Mouse (Mus musculus) lung, adult 2 months (tissue): Measurements from ENCODE around the gene Acp4. TPM values are rescaled to one million over a fixed set of nuclear protein-coding genes. Genes with fewer than 3 reads are reported as not detected.
"Not testable (repeated sequence)": the region's sequence is repeated elsewhere in the genome, so short reads cannot be mapped to it uniquely, and the experiment has no call there.

Experiments used
- DNase-seq: peaks from one replicate; pipeline ENCODE4 v3.0.0; 2022
- H3K4me1 ChIP-seq: fragments of 200-500 bp; 2 replicates; pipeline ENCODE4 v1.6.1; 2011; ENCODE audit warnings: low read length; ENCODE audit not compliant: control insufficient read depth, insufficient read depth
- H3K4me3 ChIP-seq: fragments of 200-500 bp; replicated peaks from 2 replicates; pipeline ENCODE3; 2011; ENCODE audit warnings: low read depth, mild to moderate bottlenecking, control low read depth, low read length; ENCODE audit errors: extremely low read depth
- CTCF ChIP-seq: fragments of 200-500 bp; IDR thresholded peaks from 2 replicates; pipeline ENCODE4 v1.5.1; 2011; ENCODE audit warnings: mild to moderate bottlenecking, low read length, control low read depth; ENCODE audit not compliant: insufficient read depth
- POLR2A ChIP-seq: fragments of 200-500 bp; IDR thresholded peaks from 2 replicates; pipeline ENCODE4 v1.6.1; 2011; ENCODE audit warnings: low read depth, mild to moderate bottlenecking, control low read depth, low read length, borderline replicate concordance; ENCODE audit errors: extremely low read depth
- WGBS: fragments of 180-500 bp; shearing (Covaris S2); methylation state at CpG from one replicate; pipeline ENCODE4 v1.1.7; 2018; 5-methylcytosine and 5-hydroxymethylcytosine counted together
- polyA plus RNA-seq: library from polyadenylated mRNA; depleted of rRNA; stranded (reverse); fragments of >200 nt; gene quantifications from 2 replicates; pipeline ENCODE4 v1.2.3, GENCODE M21; 2012

Gene Acp4
- polyA plus RNA-seq, 1 experiment = not detected

GRCm38 (mm10) chr7:44269397-44269796 lies 12.2 kb upstream of the Acp4 start:
- H3K4me3 ChIP-seq = no peak overlapping the region
- 71% methylated on average over 2 of the region's 2 CpGs for WGBS
- no peaks in the 10 kb centered on the region for H3K4me1 ChIP-seq
- no peak for DNase-seq
- no peak for TF ChIP-seq POLR2A
- TF ChIP-seq CTCF = no peak

GRCm38 (mm10) chr7:44268117-44268516 lies 10.9 kb upstream of the Acp4 start:
- DNase-seq = no peak
- Histone ChIP-seq H3K4me3 (no peak overlapping the region), H3K4me1 (no peaks in the 10 kb centered on the region)
- no peak for TF ChIP-seq POLR2A
- WGBS = 71% methylated on average over 11 of the region's 11 CpGs

GRCm38 (mm10) chr7:44262791-44263643 lies 5.8 kb upstream of the Acp4 start:
- 4% methylated on average over 34 of the region's 34 CpGs for WGBS
- H3K4me1 ChIP-seq = no peaks in the 10 kb centered on the region
- peak; percentile 97 for DNase-seq
- TF ChIP-seq CTCF = peak; percentile 97
- no peak for TF ChIP-seq POLR2A
- no peak overlapping the region for H3K4me3 ChIP-seq

GRCm38 (mm10) chr7:44261147-44261546 lies 4.0 kb upstream of the Acp4 start, which contains the start of gene Gm15517:
Gene Gm15517, plus strand, starts transcription at chr7:44261447.
- no peak for DNase-seq
- no peak within 1 kb of the TSS for H3K4me3 ChIP-seq
- WGBS = 59% methylated on average over 5 of the region's 5 CpGs
- TF ChIP-seq POLR2A (no peak), CTCF (no peak)
- H3K4me1 ChIP-seq = no peaks in the 10 kb centered on the region

GRCm38 (mm10) chr7:44260410-44260809 lies 3.2 kb upstream of the Acp4 start:
- no peaks in the 10 kb centered on the region for H3K4me1 ChIP-seq
- WGBS = 71% methylated on average over 6 of the region's 6 CpGs
- TF ChIP-seq CTCF (no peak), POLR2A (no peak)
- H3K4me3 ChIP-seq = no peak overlapping the region
- DNase-seq = no peak

- H3K4me3 ChIP-seq = no peak overlapping the region
- no peaks in the 10 kb centered on the region for H3K4me1 ChIP-seq
- no peak for TF ChIP-seq CTCF
- no peak for TF ChIP-seq POLR2A
- WGBS = 55% methylated on average over 6 of the region's 6 CpGs
- no peak for DNase-seq
Observed at GRCm38 (mm10) chr7:44254930-44255329, 2.2 kb downstream of the Acp4 start.

- DNase-seq = no peak
- Histone ChIP-seq H3K4me3 (no peak overlapping the region), H3K4me1 (no peaks in the 10 kb centered on the region)
- WGBS = 69% methylated on average over 15 of the region's 15 CpGs
- TF ChIP-seq CTCF (no peak), POLR2A (no peak)
Observed at GRCm38 (mm10) chr7:44253023-44253616, 4.1 kb downstream of the Acp4 start.

GRCm38 (mm10) chr7:44250732-44251275 lies 6.4 kb downstream of the Acp4 start:
- DNase-seq, H3K4me3 ChIP-seq: not testable (repeated sequence)
- 89% methylated on average over 17 of the region's 17 CpGs for WGBS

GRCm38 (mm10) chr7:44249248-44249647 lies 7.9 kb downstream of the Acp4 start:
- peaks cover 3% of the 10 kb centered on the region; the same call in 1 of the 2 replicates for H3K4me1 ChIP-seq
- TF ChIP-seq POLR2A (no peak), CTCF (no peak)
- 89% methylated on average over 4 of the region's 4 CpGs for WGBS
- DNase-seq = no peak
- no peak overlapping the region for H3K4me3 ChIP-seq

More at GRCm38 (mm10) chr7:44250732-44251275, 6.4 kb downstream of the Acp4 start:
- H3K4me1 ChIP-seq = not testable (repeated sequence)
